Mouse (Mus musculus) small intestine, adult 2 months (tissue): ENCODE measurements around the gene Cdc42ep4.

Experiments used
- CTCF ChIP-seq: fragments of 200-500 bp; IDR thresholded peaks from 2 replicates; pipeline ENCODE4 v1.5.1; 2012; ENCODE audit warnings: low read depth, mild to moderate bottlenecking, control low read depth, inconsistent platforms, low read length, moderate library complexity, mixed read lengths; ENCODE audit not compliant: insufficient replicate concordance, insufficient read length; ENCODE audit errors: extremely low read depth
- POLR2A ChIP-seq: fragments of 200-500 bp; IDR thresholded peaks from 2 replicates; pipeline ENCODE4 v1.6.1; 2012; ENCODE audit warnings: low read depth, mild to moderate bottlenecking, control low read depth, inconsistent platforms, low read length, moderate library complexity

DNA sequence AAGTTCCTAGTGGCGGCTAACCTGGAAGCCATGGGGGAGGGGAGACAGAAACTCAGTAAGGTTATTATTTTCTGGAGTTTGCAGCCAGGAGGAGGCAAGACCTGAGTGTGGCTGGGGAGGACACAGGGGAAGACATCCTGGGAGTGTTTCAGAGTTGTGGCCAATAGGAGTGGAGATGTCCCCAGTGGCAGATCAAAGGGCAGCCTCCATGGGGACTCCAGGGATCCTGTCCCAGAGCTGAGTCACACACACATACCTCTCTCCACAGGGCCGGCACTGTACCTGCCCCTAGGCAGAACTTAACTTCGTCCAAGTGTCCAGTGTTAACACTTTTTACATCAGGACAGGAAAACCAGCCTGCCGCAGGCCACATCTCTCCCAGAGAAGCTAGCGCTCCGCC lies 16.5 kb downstream of the Cdc42ep4 start:
- TF ChIP-seq CTCF (no peak), POLR2A (no peak)
